Mouse (Mus musculus): Measurements from ENCODE around the gene Zfp775.
"Not testable (repeated sequence)": the region's sequence is repeated elsewhere in the genome, so short reads cannot be mapped to it uniquely, and the experiment has no call there.

DNA sequence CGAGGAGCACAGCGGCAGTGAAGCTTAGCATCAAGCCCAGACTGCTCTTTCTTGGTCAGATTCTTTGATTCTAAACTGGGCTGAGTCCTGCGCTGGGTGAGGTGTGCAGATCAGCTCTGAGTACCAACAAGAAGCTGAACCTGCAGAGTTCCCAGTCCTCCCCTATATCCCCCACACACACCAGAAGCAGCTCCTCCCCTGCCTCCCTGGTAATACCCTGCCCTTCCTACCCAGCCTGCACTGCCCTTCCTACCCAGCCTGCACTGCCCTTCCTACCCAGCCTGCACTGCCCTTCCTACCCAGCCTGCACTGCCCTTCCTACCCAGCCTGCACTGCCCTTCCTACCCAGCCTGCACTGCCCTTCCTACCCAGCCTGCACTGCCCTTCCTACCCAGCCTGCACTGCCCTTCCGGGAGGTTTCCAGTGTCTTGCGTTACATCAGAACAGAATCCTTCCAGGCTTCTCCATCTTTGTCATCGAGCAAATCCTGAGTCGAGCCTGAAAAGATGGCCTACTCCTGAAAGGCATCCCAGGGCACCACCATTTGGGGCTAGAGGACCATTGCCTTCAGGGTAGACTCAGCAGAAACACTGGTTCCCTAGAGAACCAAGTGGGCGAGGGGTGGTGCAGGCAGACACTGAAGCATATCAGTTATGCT is 20.5 kb downstream of the Zfp775 start:
- TF ChIP-seq ZNF384, CHD2 (IDR thresholded peaks at IDR 0.05; ENCODE audit: low read depth, low read length): not testable (repeated sequence)

All from ES-E14 (cell line).